Mouse (Mus musculus): ENCODE data around the gene Chmp2b. TPM values are rescaled to one million over a fixed set of nuclear protein-coding genes. Genes with fewer than 3 reads are reported as not detected.

Gene Chmp2b
- polyA plus RNA-seq, 1 experiment, result 16.3 TPM

GRCm38 (mm10) chr16:65531663-65532062 lies 30.9 kb downstream of the Chmp2b start:
- Histone ChIP-seq H3K36me3 (replicated peaks; ENCODE audit: low read length) (no peaks in the 10 kb centered on the region), H3K27me3 (replicated peaks) (no peaks in the 10 kb centered on the region), H3K9me3 (no peaks in the 10 kb centered on the region), H3K4me3 (replicated peaks) (no peak overlapping the region), H3K4me1 (no peaks in the 10 kb centered on the region)
- TF ChIP-seq FLI1 (IDR thresholded peaks at IDR 0.05; ENCODE audit: low read length) (no peak), GATA1 (IDR thresholded peaks at IDR 0.05; ENCODE audit: borderline replicate concordance, low read length) (no peak)

GRCm38 (mm10) chr16:65529589-65529988 lies 32.9 kb downstream of the Chmp2b start:
- Histone ChIP-seq H3K4me3 (replicated peaks) (no peak overlapping the region), H3K36me3 (replicated peaks; ENCODE audit: low read length) (no peaks in the 10 kb centered on the region), H3K4me1 (no peaks in the 10 kb centered on the region), H3K9me3 (no peaks in the 10 kb centered on the region), H3K27me3 (replicated peaks) (no peaks in the 10 kb centered on the region)
- TF ChIP-seq FLI1 (IDR thresholded peaks at IDR 0.05; ENCODE audit: low read length), result no peak
- no peak for TF ChIP-seq GATA1 (IDR thresholded peaks at IDR 0.05; ENCODE audit: borderline replicate concordance, low read length)

- Histone ChIP-seq H3K4me3 (replicated peaks) (no peak overlapping the region), H3K9me3 (no peaks in the 10 kb centered on the region), H3K27me3 (replicated peaks) (no peaks in the 10 kb centered on the region), H3K36me3 (replicated peaks; ENCODE audit: low read length) (no peaks in the 10 kb centered on the region), H3K4me1 (no peaks in the 10 kb centered on the region)
- TF ChIP-seq FLI1 (IDR thresholded peaks at IDR 0.05; ENCODE audit: low read length) (no peak), GATA1 (IDR thresholded peaks at IDR 0.05; ENCODE audit: borderline replicate concordance, low read length) (no peak)
Observed at GRCm38 (mm10) chr16:65526695-65527094, 35.8 kb downstream of the Chmp2b start.

GRCm38 (mm10) chr16:65526004-65526403 lies 36.5 kb downstream of the Chmp2b start:
- no peak for TF ChIP-seq GATA1 (IDR thresholded peaks at IDR 0.05; ENCODE audit: borderline replicate concordance, low read length)
- no peak for TF ChIP-seq FLI1 (IDR thresholded peaks at IDR 0.05; ENCODE audit: low read length)
- Histone ChIP-seq H3K27me3 (replicated peaks) (no peaks in the 10 kb centered on the region), H3K4me1 (no peaks in the 10 kb centered on the region), H3K4me3 (replicated peaks) (no peak overlapping the region), H3K9me3 (no peaks in the 10 kb centered on the region), H3K36me3 (replicated peaks; ENCODE audit: low read length) (no peaks in the 10 kb centered on the region)

GRCm38 (mm10) chr16:65520211-65520610 lies 42.3 kb downstream of the Chmp2b start, which contains the start of gene Pou1f1:
TSS of gene Pou1f1 (plus strand) at chr16:65520511.
- Histone ChIP-seq H3K27me3 (replicated peaks) (no peaks in the 10 kb centered on the region), H3K9me3 (no peaks in the 10 kb centered on the region), H3K4me3 (replicated peaks) (no peak within 1 kb of the TSS), H3K36me3 (replicated peaks; ENCODE audit: low read length) (no peaks in the 10 kb centered on the region), H3K4me1 (no peaks in the 10 kb centered on the region)
- no peak for TF ChIP-seq GATA1 (IDR thresholded peaks at IDR 0.05; ENCODE audit: borderline replicate concordance, low read length)
- no peak for TF ChIP-seq FLI1 (IDR thresholded peaks at IDR 0.05; ENCODE audit: low read length)

- H3K4me1 ChIP-seq, result no peaks in the 10 kb centered on the region
- no peak overlapping the region for H3K4me3 ChIP-seq (replicated peaks)
- H3K27me3 ChIP-seq (replicated peaks), result no peaks in the 10 kb centered on the region
- H3K36me3 ChIP-seq (replicated peaks; ENCODE audit: low read length), result no peaks in the 10 kb centered on the region
- no peak for TF ChIP-seq FLI1 (IDR thresholded peaks at IDR 0.05; ENCODE audit: low read length)
- TF ChIP-seq GATA1 (IDR thresholded peaks at IDR 0.05; ENCODE audit: borderline replicate concordance, low read length), result no peak
- H3K9me3 ChIP-seq, result no peaks in the 10 kb centered on the region
Observed at GRCm38 (mm10) chr16:65514223-65514622, 48.3 kb downstream of the Chmp2b start.

GRCm38 (mm10) chr16:65497049-65497448 lies 65.5 kb downstream of the Chmp2b start:
- TF ChIP-seq FLI1 (IDR thresholded peaks at IDR 0.05; ENCODE audit: low read length) (no peak), GATA1 (IDR thresholded peaks at IDR 0.05; ENCODE audit: borderline replicate concordance, low read length) (no peak)
- no peaks in the 10 kb centered on the region for H3K9me3 ChIP-seq
- H3K27me3 ChIP-seq (replicated peaks), result no peaks in the 10 kb centered on the region
- no peaks in the 10 kb centered on the region for H3K36me3 ChIP-seq (replicated peaks; ENCODE audit: low read length)
- no peak overlapping the region for H3K4me3 ChIP-seq (replicated peaks)
- peaks cover 3% of the 10 kb centered on the region for H3K4me1 ChIP-seq

- TF ChIP-seq FLI1 (IDR thresholded peaks at IDR 0.05; ENCODE audit: low read length), result no peak
- TF ChIP-seq GATA1 (IDR thresholded peaks at IDR 0.05; ENCODE audit: borderline replicate concordance, low read length), result no peak
- Histone ChIP-seq H3K4me1 (peaks cover 3% of the 10 kb centered on the region), H3K27me3 (replicated peaks) (no peaks in the 10 kb centered on the region), H3K36me3 (replicated peaks; ENCODE audit: low read length) (no peaks in the 10 kb centered on the region), H3K9me3 (no peaks in the 10 kb centered on the region), H3K4me3 (replicated peaks) (no peak overlapping the region)
Observed at GRCm38 (mm10) chr16:65496030-65496429, 66.5 kb downstream of the Chmp2b start.

Other genes starting within 250 kb of the Chmp2b start
- 0.13 TPM in 1 of 2 replicates, not detected in the other for gene Pou1f1, start 42.2 kb downstream of the Chmp2b start, polyA plus RNA-seq (2012; ENCODE audit: insufficient read depth, low replicate concordance)